Mouse (Mus musculus): ENCODE results near the gene Cyp3a25. TPM values are rescaled to one million over a fixed set of nuclear protein-coding genes. Genes with fewer than 3 reads are reported as not detected.
"Not testable (repeated sequence)": the region's sequence is repeated elsewhere in the genome, so short reads cannot be mapped to it uniquely, and the experiment has no call there.

Cyp3a25 gene
- polyA plus RNA-seq (2015; fragmentation: Nextera tagmentation; extraction: Ambion mirVana), result not detected in 2 replicates

DNA sequence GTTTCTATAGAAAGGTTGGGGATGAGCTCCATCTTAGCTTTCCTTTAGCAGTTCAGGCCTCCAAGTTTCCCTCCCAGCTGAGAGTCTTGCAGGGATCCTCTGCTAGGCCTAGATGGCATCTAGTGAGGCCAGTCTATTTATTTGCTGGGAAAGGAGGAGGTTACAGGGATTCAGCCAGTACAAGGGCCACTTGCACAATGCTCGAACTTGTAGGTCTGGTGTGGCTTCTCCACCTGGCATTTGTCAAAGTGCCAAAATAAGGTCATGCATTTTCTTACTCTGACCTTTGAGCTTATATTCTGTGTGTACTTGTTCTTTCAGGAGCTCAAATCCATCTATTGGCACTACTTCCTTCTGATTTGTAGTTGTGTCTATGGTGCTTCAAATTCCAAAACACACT lies at the start of gene Cyp3a25:
TSS of gene Cyp3a25 (minus strand) at position 110 of the 400 bp plus-strand sequence.
- H3K4me3 ChIP-seq; H3K4me1 ChIP-seq; H3K9ac ChIP-seq; H3K4me2 ChIP-seq; H3K36me3 ChIP-seq (ENCODE audit: poor library complexity, severe bottlenecking); H3K27ac ChIP-seq; H3K27me3 ChIP-seq; ATAC-seq: not testable (repeated sequence)
- H3K9me3 ChIP-seq (replicated peaks), result peaks cover 36% of the 10 kb centered on the region
- 63% methylated on average over 1 of the region's 1 CpGs for WGBS

DNA sequence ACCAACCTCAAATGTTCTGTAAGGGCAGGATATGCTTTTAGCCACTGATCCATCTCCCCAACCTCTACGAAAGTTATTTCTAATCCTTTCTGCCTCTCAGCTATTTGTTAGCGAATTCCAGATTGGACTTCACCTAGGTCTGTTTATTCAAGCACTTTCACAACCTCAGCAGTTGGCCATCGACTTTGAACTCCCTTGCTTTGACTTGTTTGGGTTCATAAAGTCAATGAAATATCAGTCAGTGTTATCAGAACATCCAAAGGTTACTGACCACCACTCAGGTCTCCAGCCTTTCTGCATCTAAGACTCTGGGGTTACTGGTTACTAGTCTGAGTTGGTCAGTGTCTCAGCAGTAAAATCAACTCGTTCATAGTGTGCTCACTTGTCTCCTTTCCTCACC lies 11.7 kb upstream of the Cyp3a25 start:
- no peak overlapping the region for H3K27ac ChIP-seq
- no peaks in the 10 kb centered on the region for H3K36me3 ChIP-seq (ENCODE audit: poor library complexity, severe bottlenecking)
- WGBS, result 46% methylated on average over 4 of the region's 4 CpGs
- H3K4me2 ChIP-seq, result no peak overlapping the region
- no peaks in the 10 kb centered on the region for H3K4me1 ChIP-seq
- ATAC-seq, result no peak
- no peak overlapping the region for H3K9ac ChIP-seq
- H3K9me3 ChIP-seq (replicated peaks), result peaks cover 46% of the 10 kb centered on the region
- H3K27me3 ChIP-seq, result no peaks in the 10 kb centered on the region
- no peak overlapping the region for H3K4me3 ChIP-seq

DNA sequence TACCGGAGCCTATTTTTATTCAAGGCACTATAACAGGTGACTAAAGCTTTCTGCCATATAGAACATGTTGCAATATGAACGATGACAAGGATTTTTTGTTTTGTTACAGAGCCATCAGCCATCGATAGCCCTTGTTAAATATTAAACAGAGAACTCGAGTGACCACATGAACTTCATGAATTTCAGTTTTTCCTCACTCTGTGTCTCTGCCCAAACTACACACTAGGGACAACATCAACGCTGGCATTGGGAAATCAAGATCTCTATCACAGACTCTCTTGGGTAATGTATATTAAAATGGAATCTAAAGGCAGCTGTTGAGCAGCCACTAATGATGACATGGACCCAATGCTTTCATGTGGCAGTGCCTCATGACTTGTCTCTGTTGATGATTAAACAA lies 8.9 kb upstream of the Cyp3a25 start:
- Histone ChIP-seq H3K4me1 (no peaks in the 10 kb centered on the region), H3K27me3 (no peaks in the 10 kb centered on the region), H3K27ac (no peak overlapping the region), H3K4me3 (no peak overlapping the region), H3K36me3 (ENCODE audit: poor library complexity, severe bottlenecking) (no peaks in the 10 kb centered on the region), H3K9me3 (replicated peaks) (peaks cover 64% of the 10 kb centered on the region), H3K4me2 (no peak overlapping the region), H3K9ac (no peak overlapping the region)
- 70% methylated on average over 5 of the region's 5 CpGs for WGBS
- no peak for ATAC-seq

DNA sequence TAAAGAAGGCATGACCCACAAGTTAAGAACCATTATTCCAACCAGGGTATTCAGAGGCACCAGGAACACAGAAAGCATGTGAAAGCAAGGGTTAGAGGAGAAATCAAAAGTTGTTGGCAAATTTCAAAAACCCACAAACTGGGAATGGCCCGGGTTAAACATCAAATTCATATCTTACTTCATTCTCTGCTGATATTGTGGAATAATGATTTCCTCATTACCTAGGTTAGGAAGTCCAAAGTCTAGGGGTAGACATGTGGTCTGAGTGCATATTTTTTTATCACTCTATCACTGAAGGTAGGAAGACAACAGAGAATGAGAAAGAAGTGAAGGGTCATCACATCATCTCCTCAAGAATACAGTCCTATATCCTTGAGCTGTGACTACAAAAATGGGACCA lies 1.8 kb upstream of the Cyp3a25 start:
- no peak for ATAC-seq
- no peak overlapping the region for H3K4me2 ChIP-seq
- no peak overlapping the region for H3K4me3 ChIP-seq
- H3K9ac ChIP-seq, result no peak overlapping the region
- H3K27me3 ChIP-seq, result no peaks in the 10 kb centered on the region
- H3K27ac ChIP-seq, result no peak overlapping the region
- H3K4me1 ChIP-seq, result no peaks in the 10 kb centered on the region
- H3K9me3 ChIP-seq (replicated peaks), result peaks cover 38% of the 10 kb centered on the region
- no peaks in the 10 kb centered on the region for H3K36me3 ChIP-seq (ENCODE audit: poor library complexity, severe bottlenecking)
- WGBS, result 78% methylated on average over 1 of the region's 1 CpGs

DNA sequence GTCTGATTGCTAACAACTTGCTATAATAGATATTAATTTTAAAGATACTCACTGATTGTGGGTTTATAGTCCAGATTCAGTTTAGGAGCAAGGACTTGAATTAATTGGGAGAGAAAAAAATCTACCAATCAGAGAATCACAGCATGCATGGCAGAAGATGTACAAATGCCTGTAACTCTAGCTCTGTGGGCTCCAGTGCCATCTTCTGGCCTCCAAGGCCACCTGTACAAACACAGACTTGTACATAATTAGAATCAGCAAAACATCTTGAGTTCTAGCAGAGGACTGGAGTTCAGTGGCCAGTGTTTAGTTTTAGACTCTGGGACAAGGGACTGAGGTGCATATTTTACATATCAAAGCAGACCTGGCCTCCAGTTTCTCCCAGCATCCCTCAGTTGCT lies 42.3 kb downstream of the Cyp3a25 start:
- no peaks in the 10 kb centered on the region for H3K36me3 ChIP-seq (ENCODE audit: poor library complexity, severe bottlenecking)
- no peaks in the 10 kb centered on the region for H3K4me1 ChIP-seq
- peaks cover 36% of the 10 kb centered on the region for H3K9me3 ChIP-seq (replicated peaks)
- H3K4me3 ChIP-seq, result no peak overlapping the region
- H3K27me3 ChIP-seq, result no peaks in the 10 kb centered on the region
- no peak overlapping the region for H3K27ac ChIP-seq
- ATAC-seq, result no peak
- no peak overlapping the region for H3K9ac ChIP-seq
- no peak overlapping the region for H3K4me2 ChIP-seq

Other genes starting within 250 kb of the Cyp3a25 start
- not detected in 2 replicates for gene Cyp3a44, start 203.7 kb downstream of the Cyp3a25 start, polyA plus RNA-seq (2015; fragmentation: Nextera tagmentation; extraction: Ambion mirVana)
- not detected in 2 replicates for gene Cyp3a11, start 129.7 kb downstream of the Cyp3a25 start, polyA plus RNA-seq (2015; fragmentation: Nextera tagmentation; extraction: Ambion mirVana)
- gene Cyp3a59, start 69.6 kb upstream of the Cyp3a25 start, polyA plus RNA-seq (2015; fragmentation: Nextera tagmentation; extraction: Ambion mirVana), result not detected in 2 replicates
- gene Gm5565, start 150.9 kb upstream of the Cyp3a25 start, polyA plus RNA-seq (2015; fragmentation: Nextera tagmentation; extraction: Ambion mirVana), result not detected in 2 replicates
- not detected in 2 replicates for gene Gm6309, start 161.1 kb upstream of the Cyp3a25 start, polyA plus RNA-seq (2015; fragmentation: Nextera tagmentation; extraction: Ambion mirVana)
- gene 1700001J03Rik, start 175.7 kb upstream of the Cyp3a25 start, polyA plus RNA-seq (2015; fragmentation: Nextera tagmentation; extraction: Ambion mirVana), result not detected in 2 replicates
- gene Rnf6, start 211.9 kb upstream of the Cyp3a25 start, polyA plus RNA-seq (2015; fragmentation: Nextera tagmentation; extraction: Ambion mirVana), result 27.1 TPM in 2 replicates
- gene Cdk8, start 221.6 kb upstream of the Cyp3a25 start, polyA plus RNA-seq (2015; fragmentation: Nextera tagmentation; extraction: Ambion mirVana), result 15.8 and 18.9 TPM in 2 replicates

Measured in forebrain, embryonic 13.5 days (tissue).